Mouse (Mus musculus) ovary, adult 18-20 months (tissue): Measurements from ENCODE around the gene Lrp2.
A peak's percentile ranks its signal among the peaks of the same experiment; 100 is the strongest.

Experiments
- DNase-seq: peaks from one replicate; pipeline ENCODE4 v3.0.0; 2022; ENCODE audit warnings: low spot score, mixed read lengths

Gene Lrp2

DNA sequence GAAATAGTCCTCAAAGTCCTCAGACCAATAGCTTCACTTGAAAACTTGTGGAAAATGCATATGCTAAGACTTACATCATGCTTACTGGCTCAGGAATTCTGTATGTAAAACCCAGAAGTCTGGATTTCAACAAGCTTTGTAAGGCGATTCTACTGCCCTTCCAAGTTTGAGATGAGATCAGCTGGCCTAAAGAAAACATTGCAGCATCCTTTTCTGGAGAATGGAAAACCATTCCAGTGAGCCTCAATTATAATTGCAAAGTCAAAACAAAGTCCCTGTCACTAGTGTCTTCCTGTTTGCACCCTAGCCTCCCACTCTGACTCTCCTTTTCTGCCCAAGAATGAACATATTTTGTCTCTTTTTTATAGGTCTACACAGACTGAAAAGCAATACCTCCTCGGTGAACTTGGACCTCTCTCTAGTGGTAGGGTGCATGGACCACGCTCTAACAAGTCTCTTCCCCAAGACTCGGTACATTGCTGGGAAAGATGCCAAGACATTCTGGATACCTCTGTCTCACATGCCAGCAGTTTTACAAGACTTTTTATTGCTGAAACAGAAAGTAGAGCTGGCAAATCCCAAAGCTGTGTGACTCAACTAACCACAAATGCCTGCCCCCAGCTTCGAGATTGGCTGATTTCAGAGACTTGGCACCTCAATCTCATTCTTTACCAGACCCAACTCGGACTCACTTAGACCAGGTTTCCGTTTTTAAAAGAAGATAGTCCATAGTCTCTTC, 184.8 kb downstream of the Lrp2 start:
- DNase-seq = peak; percentile 6

DNA sequence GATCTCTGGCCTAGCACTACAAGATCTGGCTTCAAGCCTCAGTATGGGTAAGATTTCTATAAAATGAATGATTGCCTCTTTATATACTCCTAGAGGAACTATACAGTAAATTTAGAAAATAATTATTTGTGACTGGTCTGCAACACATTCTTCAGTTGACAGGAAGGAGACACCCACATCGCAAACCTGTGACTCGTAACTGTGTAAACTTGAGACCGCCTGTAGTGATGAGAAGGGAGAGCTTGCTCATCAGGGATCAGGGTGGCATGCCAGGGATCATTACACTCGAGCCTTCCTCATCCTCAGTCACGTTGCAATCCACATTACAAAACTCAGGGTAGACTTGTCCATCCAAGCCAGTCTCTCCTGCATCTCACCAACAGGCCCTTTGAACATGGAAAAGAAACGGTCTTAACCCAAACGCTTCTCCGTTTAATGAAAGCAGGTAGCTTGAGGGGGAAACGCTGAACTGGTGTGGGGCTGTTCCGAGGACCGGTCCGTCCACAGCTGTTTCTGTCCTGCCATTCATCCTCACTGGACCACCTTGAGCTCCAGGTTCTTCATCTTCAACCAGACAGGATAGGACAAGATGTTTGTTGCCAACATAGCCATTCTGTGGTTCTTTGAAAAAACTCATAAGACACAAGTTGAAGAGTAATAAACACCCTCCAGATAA, 189.0 kb downstream of the Lrp2 start:
- DNase-seq = no peak

DNA sequence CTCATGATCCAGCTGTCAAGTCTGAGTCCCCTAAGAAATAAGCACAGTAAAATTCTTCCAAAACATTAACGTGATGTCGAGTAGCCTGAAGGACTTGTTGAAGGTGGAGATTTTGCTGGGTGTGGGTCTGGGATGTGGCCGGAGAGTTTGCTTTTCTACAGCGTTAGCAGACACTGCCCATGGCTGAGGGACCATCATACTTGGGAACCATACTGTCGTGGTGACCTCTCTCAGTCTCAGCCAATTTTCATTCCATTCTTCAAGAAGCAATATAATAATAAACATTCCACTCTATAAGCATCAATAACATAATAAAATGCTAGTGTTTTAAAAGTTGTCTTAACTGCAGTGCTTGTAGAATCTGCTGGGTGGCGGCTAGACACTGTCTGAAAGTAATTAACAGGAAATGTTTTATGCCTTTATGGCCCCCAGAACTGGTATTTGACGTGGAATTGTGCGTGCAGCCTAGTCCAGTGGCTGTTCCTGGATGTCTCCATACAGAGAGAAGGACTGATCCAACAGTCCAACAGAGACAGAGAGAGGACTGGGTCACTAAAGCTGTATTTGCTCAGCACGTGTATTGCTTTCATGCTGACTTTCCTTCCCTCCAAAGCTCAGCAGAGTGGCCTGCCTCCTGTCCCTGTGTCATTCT, 190.1 kb downstream of the Lrp2 start:
- no peak for DNase-seq

DNA sequence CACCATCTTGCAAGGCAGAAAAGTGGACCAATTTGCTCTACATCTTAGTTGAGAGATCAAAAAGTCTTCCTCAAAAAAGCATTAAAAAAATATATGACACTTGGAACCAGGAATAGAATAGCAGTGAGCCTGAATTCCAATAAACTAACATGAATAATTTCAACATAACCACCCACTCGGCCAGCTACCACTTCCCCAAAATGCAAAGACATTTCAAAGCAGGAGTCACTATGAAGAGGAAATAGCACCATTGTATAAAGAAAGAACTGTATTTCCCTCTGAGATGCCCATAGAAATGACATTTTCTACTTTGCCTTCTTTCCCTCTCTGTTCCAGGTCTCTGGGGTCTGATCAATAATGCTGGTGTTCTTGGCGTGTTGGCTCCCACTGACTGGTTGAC, 191.9 kb downstream of the Lrp2 start:
- DNase-seq = no peak

DNA sequence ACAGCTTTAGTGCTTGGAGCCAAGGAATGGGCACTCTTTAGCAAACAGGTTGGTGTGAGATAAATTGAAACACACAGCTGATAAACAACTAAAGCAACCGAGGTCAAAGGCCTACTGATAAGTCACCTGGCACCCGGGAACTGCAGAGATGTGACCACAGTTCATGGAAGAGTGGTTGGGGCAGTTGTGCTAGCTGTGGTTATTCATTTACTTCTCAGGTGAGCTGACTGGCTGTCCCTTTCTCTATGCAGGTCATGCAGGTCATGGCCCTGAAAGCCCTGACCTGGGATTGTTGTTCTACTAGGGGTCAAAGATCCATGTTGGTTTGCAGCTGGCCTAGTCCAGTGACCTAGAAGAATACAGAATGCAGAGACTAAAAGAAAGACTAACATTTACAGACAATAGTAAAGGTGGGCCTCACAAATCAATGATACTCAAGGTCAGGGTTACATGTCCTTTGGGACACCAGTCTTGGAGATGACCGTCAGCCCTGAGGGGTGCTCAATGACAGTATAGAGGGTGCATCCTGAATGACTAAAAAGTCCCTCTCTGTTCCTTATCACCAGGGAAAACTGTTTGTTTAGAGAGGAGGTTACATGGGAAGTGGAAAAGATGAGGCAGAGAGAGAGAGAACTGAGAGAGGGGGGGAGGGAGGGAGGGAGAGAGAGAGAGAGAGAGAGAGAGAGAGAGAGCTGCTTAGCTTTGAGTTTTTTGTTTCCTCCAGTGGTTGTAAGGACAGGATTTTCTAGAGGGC, 199.6 kb downstream of the Lrp2 start:
- no peak for DNase-seq

DNA sequence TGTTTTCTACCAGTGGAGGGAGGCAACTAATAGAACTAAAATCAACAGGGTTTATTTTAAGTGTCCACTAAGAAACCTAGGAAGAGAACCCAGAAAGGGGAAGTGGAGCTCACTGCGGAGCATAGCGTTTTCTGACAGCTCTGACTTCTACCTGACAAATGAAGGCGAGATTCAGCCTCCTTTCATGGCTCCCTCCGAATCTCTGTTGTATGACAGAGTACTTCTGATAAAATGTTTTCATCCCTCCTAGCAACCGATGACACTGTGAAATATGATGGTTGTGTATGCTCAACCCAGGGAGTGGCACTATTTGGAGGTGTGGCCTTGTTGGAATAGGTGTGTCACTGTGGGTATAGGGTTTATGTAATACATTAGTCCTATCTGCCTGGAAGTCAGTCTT, 203.0 kb downstream of the Lrp2 start:
- no peak for DNase-seq

DNA sequence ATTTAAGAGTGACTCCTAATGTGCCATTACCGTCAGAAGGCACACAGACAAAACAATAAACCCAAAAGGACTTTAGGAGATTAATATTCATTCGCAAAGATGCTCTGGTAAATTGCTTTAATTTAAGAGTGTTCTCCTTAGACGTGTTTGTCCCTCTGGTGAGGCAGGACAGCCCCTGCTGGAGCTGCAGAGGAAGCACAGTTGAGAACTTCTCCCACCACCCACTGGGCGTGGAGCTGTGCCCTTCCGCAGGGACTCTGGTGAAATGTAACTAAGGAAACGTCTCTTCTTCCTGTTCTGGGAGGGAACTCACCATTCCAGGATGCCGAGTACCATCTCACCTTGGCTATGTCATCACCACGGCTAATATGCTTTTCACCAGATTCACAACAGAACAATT, 204.1 kb downstream of the Lrp2 start:
- no peak for DNase-seq

DNA sequence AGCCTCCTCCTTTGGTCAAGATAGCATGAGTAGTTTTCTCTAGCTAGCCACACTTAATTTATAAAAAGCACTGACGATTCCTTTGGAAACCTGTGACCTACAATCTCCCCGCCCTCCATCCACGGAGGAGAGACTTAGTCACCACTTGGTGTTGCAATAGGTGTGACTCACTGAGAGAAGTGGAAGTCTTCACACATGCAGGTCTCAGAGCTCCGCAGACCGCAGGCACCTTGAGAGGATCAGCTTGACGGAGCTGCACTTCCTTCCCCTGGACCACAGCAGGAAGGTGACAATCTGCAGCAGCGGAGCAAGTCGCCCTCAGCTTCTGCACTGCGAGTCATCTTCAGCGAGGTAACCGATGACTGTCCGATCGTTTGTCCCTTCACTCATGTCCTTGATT, 205.6 kb downstream of the Lrp2 start, which contains the start of gene Dhrs9:
Gene Dhrs9 (plus strand): TSS at position 165 of the 400 bp plus-strand sequence.
- peak; percentile 15 for DNase-seq

DNA sequence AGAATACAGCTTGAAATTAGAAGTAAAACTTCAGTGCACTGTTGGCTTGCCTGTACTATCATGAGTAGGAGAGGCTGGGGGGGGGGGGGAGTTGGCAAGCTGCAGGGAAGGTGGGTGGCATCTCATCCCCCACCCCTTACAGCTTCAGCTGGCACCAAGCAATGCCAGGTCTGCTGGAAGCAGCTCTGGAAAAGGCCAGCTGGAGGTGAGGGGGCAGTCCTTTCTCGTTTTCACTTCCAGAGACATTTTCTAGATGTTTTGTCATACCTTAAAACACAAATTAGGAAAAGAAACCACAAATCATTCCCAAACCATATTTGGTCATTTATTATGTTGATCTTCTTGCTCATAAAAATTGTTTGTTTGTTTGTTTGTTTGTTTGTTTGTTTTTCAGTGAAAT, 206.1 kb downstream of the Lrp2 start:
- DNase-seq = no peak

DNA sequence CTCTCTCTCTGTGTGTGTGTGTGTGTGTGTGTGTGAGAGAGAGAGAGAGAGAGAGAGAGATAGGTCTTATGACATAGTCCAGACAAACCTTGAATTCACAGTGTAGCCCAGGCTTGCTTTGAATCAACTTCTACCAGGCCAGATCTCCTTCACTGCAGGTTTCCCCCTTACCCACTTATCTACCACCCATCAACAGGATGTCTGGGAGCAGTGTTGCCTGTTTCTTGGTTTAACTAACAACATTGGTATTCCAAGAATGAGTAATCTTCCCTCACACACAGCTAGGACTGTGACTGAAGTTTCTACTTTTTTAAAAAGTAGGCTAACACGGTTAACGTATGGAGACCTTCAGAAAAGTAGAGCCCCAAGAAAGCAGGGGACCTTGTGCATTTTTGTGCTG, 209.1 kb downstream of the Lrp2 start:
- DNase-seq = no peak
